Mouse (Mus musculus): ENCODE results near the gene Akr1b7. TPM values are rescaled to one million over a fixed set of nuclear protein-coding genes. Genes with fewer than 3 reads are reported as not detected.
"Not testable (repeated sequence)": the region's sequence is repeated elsewhere in the genome, so short reads cannot be mapped to it uniquely, and the experiment has no call there.

Gene Akr1b7
- polyA plus RNA-seq (2014; fragmentation: Nextera tagmentation; extraction: Ambion mirVana): not detected in 2 replicates

DNA sequence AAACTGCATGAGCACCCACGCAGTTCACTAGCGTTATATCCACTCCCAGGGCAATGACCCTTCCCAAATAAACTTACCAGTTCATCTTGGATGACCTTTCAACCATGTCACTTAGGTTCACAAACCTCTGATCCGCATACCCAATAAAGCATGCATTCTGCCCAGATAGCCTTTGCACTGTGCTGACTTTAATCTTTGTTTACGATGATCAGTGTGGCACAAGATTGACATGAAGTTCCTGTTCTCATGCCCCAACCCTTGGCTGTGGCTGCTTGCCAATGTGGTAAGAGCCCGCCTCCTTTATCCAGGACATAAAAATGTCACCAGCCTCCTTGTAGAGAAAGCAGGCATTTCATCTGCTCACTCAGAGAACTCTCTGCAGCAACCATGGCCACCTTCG is at the start of gene Akr1b7:
Akr1b7 (plus strand) TSS at position 312 of the 400 bp plus-strand sequence.
- no peaks in the 10 kb centered on the region for H3K4me1 ChIP-seq (ENCODE audit: control insufficient read depth, insufficient read depth, low read length)
- ATAC-seq: no peak

GRCm38 (mm10) chr6:34364217-34365136 is 47.7 kb upstream of the Akr1b7 start:
- Histone ChIP-seq H3K36me3 (ENCODE audit: control insufficient read depth, insufficient read depth, low read length) (no peaks in the 10 kb centered on the region), H3K4me3 (ENCODE audit: low read depth, low read length) (no peak overlapping the region), H3K27me3 (replicated peaks; ENCODE audit: control insufficient read depth, insufficient read depth, low read length) (no peaks in the 10 kb centered on the region), H3K27ac (ENCODE audit: low read depth, low read length) (no peak overlapping the region), H3K4me1 (ENCODE audit: control insufficient read depth, insufficient read depth, low read length) (no peaks in the 10 kb centered on the region), H3K9me3 (replicated peaks; ENCODE audit: control insufficient read depth, low read length) (no peaks in the 10 kb centered on the region), H3K9ac (ENCODE audit: low read length) (no peak overlapping the region), H3K4me2 (ENCODE audit: low read length) (no peak overlapping the region)
- ATAC-seq (no peak), DNase-seq (ENCODE audit: low spot score) (no peak)
- 87% methylated on average over 12 of the region's 12 CpGs for WGBS

More for the DNA sequence above, at the start of gene Akr1b7:
- H3K4me2 ChIP-seq (ENCODE audit: low read length): no peak within 1 kb of the TSS
- WGBS: 89% methylated on average over 6 of the region's 6 CpGs
- no peak for DNase-seq (ENCODE audit: low spot score)
- H3K27me3 ChIP-seq (replicated peaks; ENCODE audit: control insufficient read depth, insufficient read depth, low read length): no peaks in the 10 kb centered on the region
- no peaks in the 10 kb centered on the region for H3K9me3 ChIP-seq (replicated peaks; ENCODE audit: control insufficient read depth, low read length)
- no peak within 1 kb of the TSS for H3K4me3 ChIP-seq (ENCODE audit: low read depth, low read length)
- H3K27ac ChIP-seq (ENCODE audit: low read depth, low read length): no peak within 1 kb of the TSS
- no peak within 1 kb of the TSS for H3K9ac ChIP-seq (ENCODE audit: low read length)
- H3K36me3 ChIP-seq (ENCODE audit: control insufficient read depth, insufficient read depth, low read length): no peaks in the 10 kb centered on the region

GRCm38 (mm10) chr6:34367998-34368397 is 44.1 kb upstream of the Akr1b7 start:
- ATAC-seq (no peak), DNase-seq (ENCODE audit: low spot score) (no peak)
- Histone ChIP-seq H3K4me3 (ENCODE audit: low read depth, low read length) (no peak overlapping the region), H3K4me2 (ENCODE audit: low read length) (no peak overlapping the region), H3K27me3 (replicated peaks; ENCODE audit: control insufficient read depth, insufficient read depth, low read length) (no peaks in the 10 kb centered on the region), H3K36me3 (ENCODE audit: control insufficient read depth, insufficient read depth, low read length) (no peaks in the 10 kb centered on the region), H3K9me3 (replicated peaks; ENCODE audit: control insufficient read depth, low read length) (no peaks in the 10 kb centered on the region), H3K9ac (ENCODE audit: low read length) (no peak overlapping the region), H3K4me1 (ENCODE audit: control insufficient read depth, insufficient read depth, low read length) (no peaks in the 10 kb centered on the region), H3K27ac (ENCODE audit: low read depth, low read length) (no peak overlapping the region)
- WGBS: 87% methylated on average over 9 of the region's 9 CpGs

DNA sequence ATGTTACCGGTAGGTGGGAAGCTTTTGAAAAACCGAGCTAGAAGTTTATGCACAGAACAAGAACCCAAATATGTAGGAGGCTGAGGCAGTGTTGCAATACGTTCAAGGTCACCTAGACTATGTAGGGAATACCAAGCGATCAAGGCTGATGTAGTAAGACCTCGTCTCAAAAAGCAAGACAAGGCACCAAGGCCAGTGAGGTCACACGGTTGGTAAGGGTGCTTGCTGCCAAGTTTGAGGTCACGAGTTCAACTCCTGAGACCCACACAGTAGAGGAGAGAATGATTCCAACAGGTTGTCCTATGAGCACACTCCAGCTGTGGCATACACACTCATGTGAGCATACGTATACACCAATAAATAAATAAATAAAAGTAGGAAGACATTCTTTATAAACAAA is 42.1 kb upstream of the Akr1b7 start:
- ATAC-seq: no peak
- WGBS: 85% methylated on average over 8 of the region's 8 CpGs
- H3K9ac ChIP-seq (ENCODE audit: low read length): no peak overlapping the region

DNA sequence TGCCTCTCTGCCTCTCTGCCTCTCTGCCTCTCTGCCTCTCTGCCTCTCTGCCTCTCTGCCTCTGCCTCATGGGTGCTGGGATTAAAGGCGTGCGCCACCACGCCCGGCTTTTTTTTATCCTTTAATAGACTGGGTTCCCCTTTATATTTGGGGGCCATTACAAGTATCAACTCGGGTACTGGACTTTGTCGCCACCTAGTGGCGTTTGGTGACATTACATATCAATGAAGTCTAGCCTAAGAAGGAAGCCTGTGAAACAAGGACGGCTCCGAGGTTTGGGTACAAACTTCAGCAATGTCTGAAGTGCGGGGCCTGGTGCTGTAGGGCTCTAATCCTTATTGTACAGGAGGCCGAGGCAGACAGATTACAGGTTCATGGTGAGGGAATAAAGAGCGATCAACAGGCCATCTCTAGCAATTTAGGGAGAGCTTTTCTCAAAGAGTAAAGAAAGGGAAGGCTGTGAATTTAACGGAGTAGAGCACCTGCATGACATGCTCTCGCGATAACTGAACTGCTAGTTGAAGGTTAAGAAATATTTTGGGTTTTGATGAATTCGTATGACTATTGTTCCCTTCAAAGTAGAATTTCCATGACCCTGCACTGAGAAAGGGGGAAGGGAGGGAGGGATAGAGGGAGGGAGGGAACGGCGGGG is 40.3 kb upstream of the Akr1b7 start:
- peak; percentile 90 for DNase-seq (ENCODE audit: low spot score)
- 24% methylated on average over 18 of the region's 18 CpGs for whole genome bisulfite sequencing
- Histone ChIP-seq H3K4me1 (ENCODE audit: control insufficient read depth, insufficient read depth, low read length) (no peaks in the 10 kb centered on the region), H3K9me3 (replicated peaks; ENCODE audit: control insufficient read depth, low read length) (no peaks in the 10 kb centered on the region), H3K36me3 (ENCODE audit: control insufficient read depth, insufficient read depth, low read length) (no peaks in the 10 kb centered on the region), H3K27ac (ENCODE audit: low read depth, low read length) (no peak overlapping the region), H3K27me3 (replicated peaks; ENCODE audit: control insufficient read depth, insufficient read depth, low read length) (no peaks in the 10 kb centered on the region), H3K9ac (ENCODE audit: low read length) (0 out of 2 replicates have a peak overlapping the region, but pooled peaks have one; percentile 2), H3K4me3 (ENCODE audit: low read depth, low read length) (no peak overlapping the region), H3K4me2 (ENCODE audit: low read length) (peak overlapping the region; percentile 15)
- peak; percentile 58; the same call in 1 of the 2 replicates for ATAC-seq

More for the DNA sequence above, 42.1 kb upstream of the Akr1b7 start:
- Histone ChIP-seq H3K4me3 (ENCODE audit: low read depth, low read length) (no peak overlapping the region), H3K36me3 (ENCODE audit: control insufficient read depth, insufficient read depth, low read length) (no peaks in the 10 kb centered on the region), H3K4me2 (ENCODE audit: low read length) (no peak overlapping the region), H3K9me3 (replicated peaks; ENCODE audit: control insufficient read depth, low read length) (no peaks in the 10 kb centered on the region), H3K27ac (ENCODE audit: low read depth, low read length) (no peak overlapping the region), H3K4me1 (ENCODE audit: control insufficient read depth, insufficient read depth, low read length) (no peaks in the 10 kb centered on the region), H3K27me3 (replicated peaks; ENCODE audit: control insufficient read depth, insufficient read depth, low read length) (no peaks in the 10 kb centered on the region)
- DNase-seq (ENCODE audit: low spot score): no peak

DNA sequence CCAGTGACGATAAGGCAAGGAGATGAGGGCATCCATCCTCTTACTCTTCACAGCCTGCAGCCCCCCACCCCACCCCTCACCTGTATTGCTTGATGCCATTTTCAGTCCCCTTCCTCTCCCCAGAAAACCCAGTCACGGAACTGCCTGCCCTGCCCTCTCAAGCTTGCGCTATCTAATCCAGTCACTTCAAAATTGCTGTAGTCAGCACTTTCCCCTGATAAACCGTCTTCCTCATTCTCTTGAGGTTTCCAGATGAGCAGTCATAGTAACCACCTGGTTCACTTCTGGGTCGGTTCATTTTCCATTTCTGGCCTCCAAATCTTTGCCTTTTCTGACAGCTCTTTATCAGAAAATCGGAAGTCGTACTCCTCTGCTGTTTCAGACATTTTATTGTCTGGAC is 38.3 kb upstream of the Akr1b7 start:
- DNase-seq (ENCODE audit: low spot score) (no peak), ATAC-seq (no peak)
- H3K36me3 ChIP-seq (ENCODE audit: control insufficient read depth, insufficient read depth, low read length): no peaks in the 10 kb centered on the region
- no peak overlapping the region for H3K4me3 ChIP-seq (ENCODE audit: low read depth, low read length)
- 88% methylated on average over 7 of the region's 7 CpGs for WGBS
- H3K27me3 ChIP-seq (replicated peaks; ENCODE audit: control insufficient read depth, insufficient read depth, low read length): no peaks in the 10 kb centered on the region
- H3K4me1 ChIP-seq (ENCODE audit: control insufficient read depth, insufficient read depth, low read length): no peaks in the 10 kb centered on the region
- no peaks in the 10 kb centered on the region for H3K9me3 ChIP-seq (replicated peaks; ENCODE audit: control insufficient read depth, low read length)
- no peak overlapping the region for H3K4me2 ChIP-seq (ENCODE audit: low read length)
- no peak overlapping the region for H3K9ac ChIP-seq (ENCODE audit: low read length)
- H3K27ac ChIP-seq (ENCODE audit: low read depth, low read length): no peak overlapping the region

- not testable (repeated sequence) for ATAC-seq; DNase-seq (ENCODE audit: low spot score); H3K27me3 ChIP-seq (replicated peaks; ENCODE audit: control insufficient read depth, insufficient read depth, low read length); H3K27ac ChIP-seq (ENCODE audit: low read depth, low read length); H3K4me3 ChIP-seq (ENCODE audit: low read depth, low read length); H3K4me1 ChIP-seq (ENCODE audit: control insufficient read depth, insufficient read depth, low read length); H3K9me3 ChIP-seq (replicated peaks; ENCODE audit: control insufficient read depth, low read length); H3K4me2 ChIP-seq (ENCODE audit: low read length); H3K9ac ChIP-seq (ENCODE audit: low read length); H3K36me3 ChIP-seq (ENCODE audit: control insufficient read depth, insufficient read depth, low read length)
- 78% methylated on average over 5 of the region's 5 CpGs for WGBS
Measured at GRCm38 (mm10) chr6:34375888-34376287, 36.2 kb upstream of the Akr1b7 start.

GRCm38 (mm10) chr6:34383401-34383800 is 28.7 kb upstream of the Akr1b7 start:
- Histone ChIP-seq H3K9ac (ENCODE audit: low read length) (no peak overlapping the region), H3K4me1 (ENCODE audit: control insufficient read depth, insufficient read depth, low read length) (peaks cover 11% of the 10 kb centered on the region; the same call in 1 of the 2 replicates), H3K27me3 (replicated peaks; ENCODE audit: control insufficient read depth, insufficient read depth, low read length) (no peaks in the 10 kb centered on the region), H3K9me3 (replicated peaks; ENCODE audit: control insufficient read depth, low read length) (no peaks in the 10 kb centered on the region), H3K4me2 (ENCODE audit: low read length) (no peak overlapping the region; the same call in 1 of the 2 replicates), H3K4me3 (ENCODE audit: low read depth, low read length) (no peak overlapping the region), H3K36me3 (ENCODE audit: control insufficient read depth, insufficient read depth, low read length) (no peaks in the 10 kb centered on the region), H3K27ac (ENCODE audit: low read depth, low read length) (no peak overlapping the region)
- no peak for ATAC-seq
- WGBS: 53% methylated on average over 8 of the region's 8 CpGs
- DNase-seq (ENCODE audit: low spot score): no peak
